Mouse (Mus musculus) midbrain, embryonic 12.5 days (tissue): Measurements from ENCODE around the gene Apoa2. TPM values are rescaled to one million over a fixed set of nuclear protein-coding genes. Genes with fewer than 3 reads are reported as not detected.
A peak's percentile ranks its signal among the peaks of the same experiment; 100 is the strongest.

ENCODE experiments used
- ATAC-seq: fragments of 200-750 bp; cut with Nextera tagmentation; 2 replicates; pipeline ENCODE4 v1.8.0; 2017; ENCODE audit warnings: low read depth, moderate TSS enrichment, moderate library complexity; ENCODE audit not compliant: low FRiP score
- H3K27ac ChIP-seq: fragments of 300-500 bp; sonication (generic); replicated peaks from 2 replicates; pipeline ENCODE4 v1.5.1; 2016; ENCODE audit warnings: mild to moderate bottlenecking
- H3K27me3 ChIP-seq: fragments of 300-500 bp; sonication (generic); 2 replicates; pipeline ENCODE4 v1.6.1; 2016; ENCODE audit warnings: mild to moderate bottlenecking
- H3K36me3 ChIP-seq: fragments of 300-500 bp; sonication (generic); 2 replicates; pipeline ENCODE4 v1.6.1; 2016
- H3K4me1 ChIP-seq: fragments of 300-500 bp; sonication (generic); 2 replicates; pipeline ENCODE4 v1.6.1; 2016
- H3K4me2 ChIP-seq: fragments of 300-500 bp; sonication (generic); replicated peaks from 2 replicates; pipeline ENCODE4 v1.6.1; 2016; ENCODE audit warnings: mild to moderate bottlenecking, moderate library complexity
- H3K4me3 ChIP-seq: fragments of 300-500 bp; sonication (generic); 2 replicates; pipeline ENCODE4 v1.5.1; 2016; ENCODE audit warnings: mild to moderate bottlenecking
- H3K9ac ChIP-seq: fragments of 300-500 bp; sonication (generic); replicated peaks from 2 replicates; pipeline ENCODE4 v1.6.1; 2016; ENCODE audit warnings: mild to moderate bottlenecking, moderate library complexity
- H3K9me3 ChIP-seq: fragments of 300-500 bp; sonication (generic); 2 replicates; pipeline ENCODE4 v1.6.1; 2016; ENCODE audit warnings: mild to moderate bottlenecking
- WGBS: fragments of 180-500 bp; shearing (Covaris S2); methylation state at CpG from one replicate; pipeline ENCODE4 v1.1.7; 2016; 5-methylcytosine and 5-hydroxymethylcytosine counted together
- polyA plus RNA-seq: library from polyadenylated mRNA; unstranded; fragments of >200 nt; fragmentation: Nextera tagmentation; extraction: Ambion mirVana; gene quantifications from 2 replicates; pipeline ENCODE4 v1.2.1, GENCODE M21; 2016

Gene Apoa2
- polyA plus RNA-seq, 1 experiment from 2014 or later: 2.9 TPM

DNA sequence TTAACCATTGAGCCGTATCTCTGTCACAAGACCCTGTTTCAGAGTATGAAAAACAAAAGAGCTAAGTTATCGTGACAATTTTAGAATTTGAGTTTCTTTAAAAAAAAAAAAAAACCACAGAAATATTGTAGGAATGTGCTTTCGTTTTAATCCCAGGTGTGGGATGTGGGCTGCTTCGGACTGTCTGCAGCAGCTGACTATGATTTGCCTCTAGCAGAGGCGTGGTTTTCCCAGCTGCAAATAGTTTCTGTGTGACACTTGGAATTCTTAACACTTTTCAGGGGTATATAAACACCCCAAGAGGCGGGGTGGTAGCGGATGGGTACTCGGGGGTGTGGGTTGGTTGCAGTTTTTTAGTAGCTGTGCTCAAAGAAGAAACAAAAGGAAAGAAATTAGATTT lies 20.5 kb downstream of the Apoa2 start:
- Histone ChIP-seq H3K27me3 (0 out of 2 replicates have a peak, but pooled peaks cover 5% of the 10 kb centered on the region), H3K4me3 (no peak overlapping the region), H3K4me2 (0 out of 2 replicates have a peak overlapping the region, but pooled peaks have one; percentile 83), H3K9me3 (no peaks in the 10 kb centered on the region), H3K27ac (no peak overlapping the region), H3K36me3 (peaks cover 38% of the 10 kb centered on the region), H3K9ac (no peak overlapping the region), H3K4me1 (peaks cover 33% of the 10 kb centered on the region)
- no peak for ATAC-seq
- WGBS: 89% methylated on average over 8 of the region's 8 CpGs

DNA sequence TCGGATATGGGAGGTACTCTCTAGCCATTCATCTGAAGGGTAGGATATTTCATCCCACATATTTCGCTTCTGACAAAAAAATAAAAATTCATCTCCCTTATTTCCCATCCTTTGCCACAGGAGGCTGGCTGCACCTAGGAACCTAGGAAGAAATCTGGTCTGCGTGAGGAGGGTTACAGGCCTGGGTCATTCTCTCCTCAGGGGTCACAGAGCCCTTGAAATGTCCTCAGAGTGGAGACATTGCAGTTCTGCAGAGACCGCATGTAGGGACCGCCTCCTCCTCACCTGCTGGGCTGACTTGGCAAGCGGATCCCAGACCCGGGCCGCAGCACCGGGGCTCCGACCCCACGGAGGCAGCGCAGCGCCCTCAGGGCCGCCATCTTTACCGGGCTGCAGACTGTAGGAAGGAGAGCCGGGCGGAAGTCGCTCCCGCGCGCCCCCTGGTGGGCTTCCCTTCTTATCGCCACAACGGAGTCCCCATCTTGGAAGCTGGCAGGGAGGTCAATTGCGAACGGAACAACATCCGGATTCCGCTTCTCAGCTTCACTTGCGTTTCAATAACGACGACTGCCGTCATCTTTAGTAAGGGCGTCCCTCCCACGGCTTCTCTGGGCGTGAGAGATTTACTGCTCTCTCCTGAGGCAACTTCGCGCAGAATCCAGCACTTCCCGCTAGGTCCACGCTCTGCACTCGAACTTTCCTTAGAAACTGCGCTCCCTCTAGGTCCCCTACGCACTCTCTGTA lies 22.0 kb downstream of the Apoa2 start:
- WGBS: 0% methylated on average over 41 of the region's 41 CpGs
- Histone ChIP-seq H3K4me2 (peak overlapping the region; percentile 83), H3K27ac (peak overlapping the region; percentile 69), H3K9me3 (no peaks in the 10 kb centered on the region), H3K9ac (peak overlapping the region; percentile 89), H3K36me3 (peaks cover 24% of the 10 kb centered on the region), H3K4me3 (peak overlapping the region; percentile 83), H3K27me3 (0 out of 2 replicates have a peak, but pooled peaks cover 5% of the 10 kb centered on the region), H3K4me1 (peaks cover 48% of the 10 kb centered on the region)
- ATAC-seq: peak; percentile 89

DNA sequence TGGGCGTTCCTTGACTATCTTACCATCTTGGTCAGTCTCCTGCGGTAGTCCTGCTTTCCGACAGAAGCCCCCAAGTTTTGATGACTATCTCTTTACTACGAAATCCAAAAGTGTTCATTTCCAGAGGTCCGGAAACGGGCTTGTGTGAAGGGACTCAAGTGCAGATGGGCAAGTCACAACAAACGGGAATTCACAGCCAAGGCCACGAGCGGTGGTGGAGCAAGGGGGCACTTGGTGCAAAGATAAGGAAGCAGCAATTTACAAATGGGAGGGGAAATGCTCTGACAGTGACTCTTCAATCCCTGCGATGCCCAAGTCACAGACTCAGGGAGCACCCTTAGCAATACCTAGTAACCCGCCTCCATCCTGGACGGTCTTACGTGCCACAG lies 22.6 kb downstream of the Apoa2 start:
- H3K36me3 ChIP-seq: peaks cover 19% of the 10 kb centered on the region
- peaks cover 53% of the 10 kb centered on the region for H3K4me1 ChIP-seq
- H3K9me3 ChIP-seq: no peaks in the 10 kb centered on the region
- peak overlapping the region; percentile 83 for H3K4me2 ChIP-seq
- H3K4me3 ChIP-seq: peak overlapping the region; percentile 83
- peak; percentile 3; the same call in 1 of the 2 replicates for ATAC-seq
- 0 out of 2 replicates have a peak, but pooled peaks cover 5% of the 10 kb centered on the region for H3K27me3 ChIP-seq
- H3K9ac ChIP-seq: peak overlapping the region; percentile 38; the same call in 1 of the 2 replicates
- WGBS: 19% methylated on average over 13 of the region's 13 CpGs
- peak overlapping the region; percentile 62 for H3K27ac ChIP-seq

DNA sequence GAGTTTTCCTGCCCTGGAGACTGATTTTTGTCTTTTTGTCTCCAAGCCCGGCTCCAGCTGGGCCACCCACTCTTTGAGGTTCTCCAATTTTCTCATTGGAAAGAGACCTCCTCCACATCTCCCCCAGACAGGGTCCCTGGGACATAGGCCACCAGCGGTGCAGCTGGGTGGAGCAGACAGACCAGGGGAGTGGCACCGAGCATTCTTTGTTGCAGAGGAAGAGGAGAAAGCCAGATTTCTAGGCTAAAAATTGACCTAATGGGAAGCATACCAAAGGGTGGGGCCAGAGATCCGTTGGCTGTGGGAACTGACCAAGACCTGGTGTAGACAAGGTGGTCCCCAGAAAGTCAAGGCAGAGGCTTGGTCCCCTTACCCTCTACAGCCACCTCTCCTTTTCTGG lies 23.1 kb downstream of the Apoa2 start:
- no peak for ATAC-seq
- Histone ChIP-seq H3K4me2 (peak overlapping the region; percentile 83), H3K4me1 (peaks cover 55% of the 10 kb centered on the region), H3K9ac (0 out of 2 replicates have a peak overlapping the region, but pooled peaks have one; percentile 38), H3K36me3 (peaks cover 14% of the 10 kb centered on the region), H3K27me3 (peaks cover 8% of the 10 kb centered on the region; the same call in 1 of the 2 replicates), H3K9me3 (no peaks in the 10 kb centered on the region), H3K27ac (peak overlapping the region; percentile 62), H3K4me3 (peak overlapping the region; percentile 83; the same call in 1 of the 2 replicates)
- 22% methylated on average over 4 of the region's 4 CpGs for WGBS

DNA sequence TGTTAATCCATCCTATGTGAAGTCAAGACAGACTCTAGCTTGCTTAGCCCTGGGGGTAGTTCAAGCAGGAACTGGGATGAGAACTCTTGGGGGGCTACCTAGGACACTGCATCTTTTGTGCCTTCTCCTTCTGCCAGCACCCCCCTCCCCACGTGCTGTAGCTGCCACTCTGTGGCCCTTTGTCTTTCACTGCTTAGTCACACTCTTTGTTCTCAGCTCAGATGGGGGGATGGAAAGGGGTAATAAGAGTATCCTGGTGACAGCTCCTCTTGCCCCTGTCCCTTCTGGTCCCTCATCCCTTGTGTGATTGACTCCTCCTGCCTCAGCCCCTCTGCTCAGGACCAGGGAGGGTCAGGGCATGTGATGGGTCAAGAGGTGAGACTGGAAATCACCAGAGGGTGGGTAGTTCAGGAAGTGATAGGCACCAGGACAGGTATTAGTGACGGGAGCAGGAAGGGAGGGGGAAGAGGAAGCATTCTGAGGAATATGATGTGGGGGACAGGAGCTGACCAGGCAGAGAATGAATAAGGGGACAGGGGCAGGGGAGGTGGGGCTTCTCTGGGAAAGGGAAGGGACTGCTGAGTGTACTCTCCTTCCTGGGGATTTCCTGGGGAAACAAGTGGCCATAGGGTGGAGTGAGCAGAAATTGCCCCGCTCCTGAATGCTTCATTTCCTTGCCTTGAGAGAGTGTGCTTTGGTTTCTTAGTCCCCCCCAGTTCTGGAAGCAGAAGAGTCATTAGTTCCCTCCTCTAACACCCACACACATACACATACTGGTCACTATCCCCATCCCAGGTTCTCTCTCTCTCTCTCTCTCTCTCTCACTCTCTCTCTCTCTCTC lies 23.8 kb downstream of the Apoa2 start:
- Histone ChIP-seq H3K36me3 (peaks cover 8% of the 10 kb centered on the region), H3K4me2 (no peak overlapping the region), H3K4me1 (peaks cover 55% of the 10 kb centered on the region), H3K9ac (no peak overlapping the region), H3K9me3 (no peaks in the 10 kb centered on the region), H3K27me3 (peaks cover 8% of the 10 kb centered on the region; the same call in 1 of the 2 replicates), H3K27ac (0 out of 2 replicates have a peak overlapping the region, but pooled peaks have one; percentile 62), H3K4me3 (no peak overlapping the region)
- no peak for ATAC-seq
- WGBS: 33% methylated on average over 3 of the region's 3 CpGs

DNA sequence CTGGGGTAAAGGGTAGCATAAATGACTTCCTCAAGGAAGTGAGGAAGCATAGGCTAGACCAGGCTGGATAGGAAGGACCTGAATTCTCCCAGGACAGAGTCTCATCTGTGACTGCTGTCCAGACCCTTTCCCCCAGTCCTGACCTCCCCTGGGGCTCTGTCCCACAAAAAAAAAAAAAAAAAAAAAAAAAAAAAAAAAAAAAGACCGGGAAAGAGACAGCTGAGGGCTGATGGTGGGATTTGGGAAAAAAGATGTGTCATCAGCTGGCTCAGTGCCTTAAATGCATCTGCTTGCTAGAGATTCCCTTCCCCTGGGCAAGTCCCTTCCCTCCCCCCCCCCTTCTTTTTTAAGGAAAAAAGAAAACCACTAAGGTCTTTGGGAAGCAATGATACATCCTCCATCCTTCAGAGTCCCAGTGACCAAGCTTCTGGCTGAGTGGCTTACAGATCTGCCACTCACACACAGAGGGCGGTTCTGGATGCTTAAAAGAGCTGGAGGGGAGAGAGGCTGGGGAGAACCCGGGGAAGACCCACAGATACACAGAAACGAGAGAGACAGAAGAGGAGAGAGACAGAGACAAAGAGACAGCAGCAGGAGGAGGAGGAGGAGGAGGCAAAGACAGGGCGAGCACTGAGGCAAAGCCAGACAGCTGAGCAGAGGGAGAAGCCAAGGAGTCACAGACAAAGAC lies 25.2 kb downstream of the Apoa2 start, which contains the start of gene Adamts4:
Gene Adamts4, plus strand, starts transcription at position 509 of the 688 bp plus-strand sequence.
- peak within 1 kb of the TSS; percentile 50 for H3K4me2 ChIP-seq
- 23% methylated on average over 5 of the region's 5 CpGs for WGBS
- ATAC-seq: no peak
- H3K27ac ChIP-seq: peak within 1 kb of the TSS; percentile 60
- H3K4me1 ChIP-seq: peaks cover 53% of the 10 kb centered on the region
- peak within 1 kb of the TSS; percentile 25 for H3K4me3 ChIP-seq
- no peaks in the 10 kb centered on the region for H3K9me3 ChIP-seq
- no peaks in the 10 kb centered on the region for H3K36me3 ChIP-seq
- peaks cover 8% of the 10 kb centered on the region; the same call in 1 of the 2 replicates for H3K27me3 ChIP-seq
- H3K9ac ChIP-seq: peak within 1 kb of the TSS; percentile 26

DNA sequence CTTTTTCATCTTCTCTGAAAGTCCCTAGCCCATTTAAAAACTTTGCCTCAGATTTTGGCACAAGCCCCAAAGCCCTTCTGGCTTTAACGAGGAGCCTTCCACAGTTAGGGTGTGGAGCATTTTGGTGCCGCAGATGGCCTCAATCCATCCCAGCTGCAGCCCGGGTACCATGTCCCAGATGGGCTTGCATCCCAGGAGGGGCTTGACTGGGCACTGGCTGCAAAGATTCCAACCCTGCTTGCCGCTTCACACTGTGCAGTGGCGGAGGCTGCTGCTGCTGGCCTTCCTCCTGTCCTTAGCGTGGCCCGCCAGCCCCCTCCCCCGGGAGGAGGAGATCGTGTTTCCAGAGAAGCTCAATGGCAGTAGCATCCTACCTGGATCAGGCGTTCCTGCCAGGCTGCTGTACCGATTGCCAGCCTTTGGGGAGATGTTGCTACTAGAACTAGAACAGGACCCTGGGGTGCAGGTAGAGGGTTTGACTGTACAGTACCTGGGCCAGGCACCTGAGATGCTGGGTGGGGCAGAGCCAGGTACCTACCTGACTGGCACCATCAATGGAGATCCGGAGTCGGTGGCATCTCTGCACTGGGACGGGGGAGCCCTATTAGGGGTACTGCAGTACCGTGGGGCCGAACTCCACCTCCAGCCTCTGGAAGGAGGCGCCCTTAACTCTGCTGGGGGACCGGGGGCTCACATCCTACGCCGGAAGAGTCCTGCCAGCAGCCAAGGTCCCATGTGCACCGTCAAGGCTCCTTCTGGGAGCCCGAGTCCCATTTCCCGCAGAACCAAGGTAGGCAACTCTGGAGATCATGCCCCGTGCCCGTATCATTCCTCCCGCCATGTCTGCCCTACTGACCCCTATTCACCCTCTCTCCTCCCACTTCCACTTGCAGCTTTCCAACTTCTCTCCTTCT lies 26.1 kb downstream of the Apoa2 start, which contains the start of gene Ndufs2:
Gene Ndufs2, minus strand, starts transcription at position 709 of the 914 bp plus-strand sequence.
- Histone ChIP-seq H3K27me3 (peaks cover 8% of the 10 kb centered on the region; the same call in 1 of the 2 replicates), H3K9ac (peak within 1 kb of the TSS; percentile 26), H3K27ac (peak within 1 kb of the TSS; percentile 60), H3K4me1 (peaks cover 48% of the 10 kb centered on the region), H3K4me3 (peak within 1 kb of the TSS; percentile 25), H3K4me2 (peak within 1 kb of the TSS; percentile 50), H3K36me3 (no peaks in the 10 kb centered on the region), H3K9me3 (no peaks in the 10 kb centered on the region)
- 8% methylated on average over 26 of the region's 26 CpGs for WGBS
- no peak for ATAC-seq

DNA sequence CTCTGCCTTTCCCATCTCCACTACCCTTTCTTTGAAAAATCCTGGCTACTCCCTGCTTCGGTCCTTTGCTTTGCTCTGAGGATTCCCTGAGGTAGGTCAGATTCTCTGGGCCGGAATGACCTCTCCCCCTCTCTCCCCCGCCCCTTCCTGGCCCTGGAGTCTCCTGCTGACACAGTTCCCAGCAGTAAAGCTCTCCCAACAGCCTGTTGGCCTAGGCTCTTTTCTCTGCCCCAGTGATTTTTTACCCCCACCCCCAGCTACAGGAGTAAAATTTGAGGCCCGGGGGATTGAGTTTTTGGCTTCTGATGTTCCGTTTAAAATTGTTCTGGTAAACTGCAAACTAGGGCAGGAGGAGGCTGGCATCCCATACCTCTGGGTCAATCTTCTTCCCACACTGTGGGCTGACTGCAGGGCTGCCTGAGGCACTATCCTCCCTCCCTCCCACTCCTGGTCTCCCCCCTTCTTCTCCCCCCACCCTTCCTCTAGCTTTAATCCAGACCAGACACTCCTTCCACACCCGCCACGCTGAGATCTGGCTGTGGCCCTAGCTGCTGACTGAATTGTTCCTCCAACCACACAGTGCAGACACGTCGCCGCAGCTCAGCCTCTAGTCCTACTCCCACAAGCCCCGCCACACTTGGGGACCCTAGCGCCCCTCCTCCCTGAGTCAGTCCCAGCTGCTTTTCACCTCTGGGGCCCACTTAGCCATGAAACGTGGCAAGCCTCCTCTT lies 26.9 kb downstream of the Apoa2 start:
- H3K9ac ChIP-seq: peak overlapping the region; percentile 26
- H3K9me3 ChIP-seq: no peaks in the 10 kb centered on the region
- H3K4me2 ChIP-seq: peak overlapping the region; percentile 50
- 4% methylated on average over 13 of the region's 13 CpGs for WGBS
- H3K36me3 ChIP-seq: no peaks in the 10 kb centered on the region
- 0 out of 2 replicates have a peak, but pooled peaks have one; percentile 4 for ATAC-seq
- H3K4me3 ChIP-seq: peak overlapping the region; percentile 25
- peak overlapping the region; percentile 46 for H3K27ac ChIP-seq
- peaks cover 42% of the 10 kb centered on the region for H3K4me1 ChIP-seq
- H3K27me3 ChIP-seq: peaks cover 8% of the 10 kb centered on the region; the same call in 1 of the 2 replicates

DNA sequence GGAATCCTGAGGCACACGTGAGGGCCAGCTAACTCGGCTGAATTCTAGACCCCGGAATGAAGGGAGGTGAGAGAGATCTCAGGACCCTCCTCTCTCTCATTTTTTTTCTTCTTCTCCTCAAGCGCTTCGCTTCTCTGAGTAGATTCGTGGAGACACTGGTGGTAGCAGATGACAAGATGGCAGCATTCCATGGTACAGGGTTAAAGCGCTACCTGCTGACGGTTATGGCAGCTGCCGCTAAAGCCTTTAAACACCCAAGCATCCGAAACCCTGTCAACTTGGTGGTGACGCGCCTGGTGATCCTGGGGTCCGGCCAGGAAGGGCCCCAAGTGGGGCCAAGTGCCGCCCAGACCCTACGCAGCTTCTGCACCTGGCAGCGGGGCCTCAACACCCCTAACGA lies 27.6 kb downstream of the Apoa2 start:
- peak overlapping the region; percentile 50 for H3K4me2 ChIP-seq
- no peaks in the 10 kb centered on the region for H3K9me3 ChIP-seq
- WGBS: 46% methylated on average over 17 of the region's 17 CpGs
- no peaks in the 10 kb centered on the region for H3K36me3 ChIP-seq
- H3K4me3 ChIP-seq: 0 out of 2 replicates have a peak overlapping the region, but pooled peaks have one; percentile 8
- H3K27me3 ChIP-seq: peaks cover 8% of the 10 kb centered on the region; the same call in 1 of the 2 replicates
- H3K27ac ChIP-seq: peak overlapping the region; percentile 46; the same call in 1 of the 2 replicates
- no peak overlapping the region; the same call in 1 of the 2 replicates for H3K9ac ChIP-seq
- peaks cover 41% of the 10 kb centered on the region for H3K4me1 ChIP-seq
- ATAC-seq: no peak
